Mouse (Mus musculus): Measurements from ENCODE around the gene Nr4a3.

DNA sequence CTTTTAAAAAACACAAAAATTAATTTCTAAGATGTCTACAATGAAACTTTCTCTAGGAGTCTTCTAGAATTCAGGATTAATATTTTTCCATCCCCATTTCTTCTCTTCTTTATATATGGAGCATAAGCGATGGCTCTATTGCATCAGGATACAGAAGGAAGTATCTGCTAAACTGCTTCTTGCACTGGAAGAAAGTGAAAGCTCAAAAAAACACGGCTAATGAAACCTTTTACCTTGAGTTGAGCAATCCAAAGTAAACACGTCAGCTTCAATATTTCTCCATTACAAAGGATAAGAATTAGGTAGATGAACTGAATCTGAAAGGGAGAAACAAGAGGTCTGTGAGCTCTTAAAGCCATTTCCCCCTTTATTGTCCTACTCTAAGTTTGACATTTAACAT lies 87.8 kb downstream of the Nr4a3 start:
- TF ChIP-seq CTCF (IDR thresholded peaks at IDR 0.05 in 2 of 3, conservative IDR thresholded peaks at IDR 0.05 in 1 of 3; ENCODE audit: control insufficient read depth in 1 of 3, insufficient read depth in 1 of 3, low read depth in 2 of 3, low read length in 3 of 3, poor library complexity in 1 of 3, severe bottlenecking in 1 of 3) (no peak), ZC3H11A (IDR thresholded peaks at IDR 0.05; ENCODE audit: low read depth, low read length) (no peak), POLR2A (IDR thresholded peaks at IDR 0.05; ENCODE audit: control insufficient read depth in 1 of 2, insufficient read depth in 1 of 2, low read depth in 1 of 2, low read length in 2 of 2, poor library complexity in 1 of 2) (no peak)

All from MEL (cell line).